Mouse (Mus musculus) midbrain, embryonic 11.5 days (tissue): ENCODE data around the gene Sgf29. TPM values are rescaled to one million over a fixed set of nuclear protein-coding genes. Genes with fewer than 3 reads are reported as not detected.

Experiments
- ATAC-seq: fragments of 200-750 bp; cut with Nextera tagmentation; 2 replicates; pipeline ENCODE4 v1.8.0; 2017; ENCODE audit warnings: moderate TSS enrichment, moderate library complexity; ENCODE audit not compliant: low FRiP score
- DNase-seq: peaks from one replicate; pipeline ENCODE4 v3.0.0; 2015; ENCODE audit warnings: low spot score; ENCODE audit errors: missing footprints
- H3K27ac ChIP-seq: fragments of 300-500 bp; sonication (generic); 2 replicates; pipeline ENCODE4 v1.5.1; 2014; ENCODE audit warnings: low read depth, low read length
- H3K27me3 ChIP-seq: fragments of 300-500 bp; sonication (generic); 2 replicates; pipeline ENCODE4 v1.6.1; 2014; ENCODE audit warnings: mild to moderate bottlenecking, low read length, moderate library complexity, mixed read lengths; ENCODE audit not compliant: control insufficient read depth, insufficient read depth
- H3K36me3 ChIP-seq: fragments of 300-500 bp; sonication (generic); 2 replicates; pipeline ENCODE4 v1.6.1; 2014; ENCODE audit warnings: mild to moderate bottlenecking, low read length, moderate library complexity, mixed read lengths; ENCODE audit not compliant: control insufficient read depth, insufficient read depth
- H3K4me1 ChIP-seq: fragments of 300-500 bp; sonication (generic); 2 replicates; pipeline ENCODE4 v1.6.1; 2014; ENCODE audit warnings: low read length; ENCODE audit not compliant: control insufficient read depth, insufficient read depth
- H3K4me2 ChIP-seq: fragments of 300-500 bp; sonication (generic); 2 replicates; pipeline ENCODE4 v1.6.1; 2014; ENCODE audit warnings: mild to moderate bottlenecking, moderate library complexity
- H3K4me3 ChIP-seq: fragments of 300-500 bp; sonication (generic); 2 replicates; pipeline ENCODE4 v1.5.1; 2014; ENCODE audit warnings: low read depth, low read length
- H3K9ac ChIP-seq: fragments of 300-500 bp; sonication (generic); 2 replicates; pipeline ENCODE4 v1.6.1; 2014; ENCODE audit warnings: low read length
- H3K9me3 ChIP-seq: fragments of 300-500 bp; sonication (generic); 2 replicates; pipeline ENCODE4 v1.6.1; 2016; ENCODE audit warnings: low read length; ENCODE audit not compliant: control insufficient read depth
- WGBS: fragments of 180-500 bp; shearing (Covaris S2); extraction: QIAGEN DNeasy Blood & Tissue Kit; methylation state at CpG from one replicate; pipeline ENCODE4 v1.1.7; 2014; 5-methylcytosine and 5-hydroxymethylcytosine counted together
- polyA plus RNA-seq: library from polyadenylated mRNA; unstranded; fragments of >200 nt; fragmentation: Nextera tagmentation; extraction: Ambion mirVana; gene quantifications from 2 replicates; pipeline ENCODE4 v1.2.1, GENCODE M21; 2014

The Sgf29 gene
- polyA plus RNA-seq, 1 experiment from 2014 or later = 49.4 TPM

GRCm38 (mm10) chr7:126689021-126689420, 39.9 kb downstream of the Sgf29 start:
- Histone ChIP-seq H3K27me3 (no peaks in the 10 kb centered on the region), H3K4me2 (no peak overlapping the region), H3K36me3 (peaks cover 7% of the 10 kb centered on the region; the same call in 1 of the 2 replicates), H3K4me3 (no peak overlapping the region), H3K4me1 (no peaks in the 10 kb centered on the region), H3K9me3 (no peaks in the 10 kb centered on the region), H3K9ac (no peak overlapping the region), H3K27ac (no peak overlapping the region)
- ATAC-seq = no peak
- no peak for DNase-seq
- WGBS = 93% methylated on average over 3 of the region's 3 CpGs

GRCm38 (mm10) chr7:126690737-126691136, 41.6 kb downstream of the Sgf29 start:
- H3K9me3 ChIP-seq = no peaks in the 10 kb centered on the region
- peaks cover 7% of the 10 kb centered on the region; the same call in 1 of the 2 replicates for H3K36me3 ChIP-seq
- DNase-seq = no peak
- no peaks in the 10 kb centered on the region for H3K27me3 ChIP-seq
- no peak for ATAC-seq
- H3K4me2 ChIP-seq = no peak overlapping the region
- no peak overlapping the region for H3K4me3 ChIP-seq
- H3K9ac ChIP-seq = no peak overlapping the region
- WGBS = 97% methylated on average over 3 of the region's 3 CpGs
- no peak overlapping the region for H3K27ac ChIP-seq
- H3K4me1 ChIP-seq = peaks cover 3% of the 10 kb centered on the region

DNA sequence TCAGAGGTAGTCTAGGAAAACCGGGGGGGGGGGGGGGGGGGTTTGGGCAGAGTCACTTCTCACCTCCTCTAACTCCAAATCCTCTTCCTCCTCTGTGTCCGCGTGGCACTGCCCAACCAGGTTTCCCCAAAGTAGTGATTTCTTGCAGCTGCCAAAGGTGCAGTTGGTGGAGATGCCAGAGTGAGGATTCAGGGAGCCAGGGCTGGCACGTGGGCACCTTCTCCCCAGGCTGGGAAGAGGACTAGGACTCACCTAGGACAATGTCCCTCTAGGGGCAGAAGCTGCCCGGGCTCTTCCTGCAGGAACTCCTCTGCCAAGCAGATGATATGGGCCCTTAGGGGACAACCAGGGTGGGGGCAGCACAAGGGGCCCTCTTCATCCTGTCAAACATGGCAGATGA, 42.6 kb downstream of the Sgf29 start:
- H3K27me3 ChIP-seq = no peaks in the 10 kb centered on the region
- H3K9me3 ChIP-seq = no peaks in the 10 kb centered on the region
- H3K4me1 ChIP-seq = peaks cover 7% of the 10 kb centered on the region
- H3K9ac ChIP-seq = no peak overlapping the region
- H3K36me3 ChIP-seq = peaks cover 7% of the 10 kb centered on the region; the same call in 1 of the 2 replicates
- no peak overlapping the region for H3K27ac ChIP-seq
- WGBS = 77% methylated on average over 5 of the region's 5 CpGs
- ATAC-seq (no peak), DNase-seq (no peak)
- H3K4me2 ChIP-seq = no peak overlapping the region
- H3K4me3 ChIP-seq = no peak overlapping the region

DNA sequence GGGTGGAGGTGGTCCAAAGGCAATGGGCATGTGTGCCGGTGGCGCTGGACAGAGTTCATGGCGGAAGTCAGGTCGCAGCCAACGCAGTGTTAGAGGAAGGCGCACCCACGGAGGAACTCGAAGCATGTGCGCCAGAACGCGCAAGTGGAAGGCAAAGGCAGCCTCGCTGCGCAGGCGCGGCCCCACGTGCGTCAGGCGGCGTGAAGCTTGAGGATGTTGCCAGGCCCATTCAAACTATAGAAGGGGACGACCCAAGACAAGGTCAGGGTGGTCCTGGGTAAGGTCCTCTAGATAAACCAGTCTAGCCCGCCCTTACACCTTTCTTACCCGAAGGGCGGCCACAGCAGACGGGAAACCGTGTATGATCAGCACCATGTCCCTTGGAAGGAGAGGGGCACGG, 43.3 kb downstream of the Sgf29 start:
- H3K27me3 ChIP-seq = no peaks in the 10 kb centered on the region
- WGBS = 96% methylated on average over 26 of the region's 26 CpGs
- ATAC-seq (no peak), DNase-seq (no peak)
- no peak overlapping the region for H3K27ac ChIP-seq
- H3K4me1 ChIP-seq = peaks cover 12% of the 10 kb centered on the region
- no peaks in the 10 kb centered on the region for H3K9me3 ChIP-seq
- no peak overlapping the region for H3K9ac ChIP-seq
- H3K4me3 ChIP-seq = no peak overlapping the region
- peaks cover 7% of the 10 kb centered on the region; the same call in 1 of the 2 replicates for H3K36me3 ChIP-seq
- H3K4me2 ChIP-seq = no peak overlapping the region

DNA sequence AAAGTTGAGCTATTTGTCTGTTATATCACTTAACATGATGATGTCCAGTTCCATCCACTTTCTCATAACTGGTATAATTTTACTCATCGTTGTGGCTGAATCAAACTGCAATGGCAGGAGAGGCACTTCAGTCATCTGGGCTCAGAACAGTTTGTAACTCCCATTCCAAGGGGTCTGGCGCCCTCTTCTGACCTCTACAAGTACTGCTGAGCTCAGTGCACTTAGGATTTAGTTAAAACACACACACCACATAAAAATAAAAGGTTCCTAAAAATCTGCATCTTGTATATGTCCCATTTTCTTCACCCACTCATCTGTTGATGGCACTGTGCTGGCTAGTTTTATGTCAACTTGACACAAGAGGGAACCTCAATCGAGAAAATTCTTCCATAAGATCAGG, 44.1 kb downstream of the Sgf29 start:
- Histone ChIP-seq H3K27ac (no peak overlapping the region), H3K27me3 (no peaks in the 10 kb centered on the region), H3K4me2 (no peak overlapping the region), H3K9me3 (no peaks in the 10 kb centered on the region), H3K4me3 (no peak overlapping the region), H3K36me3 (peaks cover 7% of the 10 kb centered on the region; the same call in 1 of the 2 replicates), H3K4me1 (peaks cover 12% of the 10 kb centered on the region), H3K9ac (no peak overlapping the region)
- no peak for ATAC-seq
- WGBS = 39% methylated on average over 3 of the region's 3 CpGs
- DNase-seq = peak; percentile 95

GRCm38 (mm10) chr7:126693781-126694180, 44.7 kb downstream of the Sgf29 start:
- ATAC-seq (no peak), DNase-seq (no peak)
- peaks cover 7% of the 10 kb centered on the region; the same call in 1 of the 2 replicates for H3K36me3 ChIP-seq
- no peak overlapping the region for H3K4me3 ChIP-seq
- H3K9me3 ChIP-seq = no peaks in the 10 kb centered on the region
- no peak overlapping the region for H3K4me2 ChIP-seq
- H3K9ac ChIP-seq = no peak overlapping the region
- WGBS = 91% methylated on average over 7 of the region's 7 CpGs
- no peaks in the 10 kb centered on the region for H3K27me3 ChIP-seq
- H3K27ac ChIP-seq = no peak overlapping the region
- H3K4me1 ChIP-seq = peaks cover 12% of the 10 kb centered on the region

DNA sequence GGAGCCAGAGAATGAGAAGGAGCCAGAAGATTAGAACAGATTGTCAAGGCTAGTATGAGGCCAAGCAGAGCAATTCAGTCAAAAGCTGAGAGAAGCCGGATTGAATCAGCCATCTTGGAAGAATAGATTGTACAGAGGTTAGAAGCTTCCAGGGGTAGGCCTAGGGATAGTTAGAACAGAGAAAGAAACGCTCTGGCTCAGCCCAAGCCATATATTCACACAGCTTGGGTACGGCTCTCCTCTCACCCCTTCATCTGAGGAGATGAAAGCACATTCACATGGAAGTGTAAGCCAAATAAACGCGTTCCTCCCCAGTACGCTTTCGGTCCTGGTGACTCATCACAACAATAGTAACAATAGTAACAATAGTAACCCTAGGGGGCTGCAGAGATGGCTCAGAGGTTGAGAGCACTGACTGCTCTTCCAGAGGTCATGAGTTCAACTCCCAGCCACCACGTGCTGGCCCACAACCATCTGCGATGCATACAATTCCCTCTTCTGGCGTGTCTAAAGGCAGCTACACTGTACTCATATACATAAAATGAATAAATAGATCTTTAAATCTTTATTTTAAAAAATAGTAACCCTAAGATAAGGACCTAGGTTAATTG, 45.4 kb downstream of the Sgf29 start:
- Histone ChIP-seq H3K9ac (peak overlapping the region; percentile 67; the same call in 1 of the 2 replicates), H3K36me3 (peaks cover 7% of the 10 kb centered on the region; the same call in 1 of the 2 replicates), H3K9me3 (no peaks in the 10 kb centered on the region), H3K4me2 (peak overlapping the region; percentile 55), H3K27me3 (no peaks in the 10 kb centered on the region), H3K4me3 (peak overlapping the region; percentile 81), H3K4me1 (peaks cover 12% of the 10 kb centered on the region), H3K27ac (no peak overlapping the region)
- ATAC-seq (no peak), DNase-seq (no peak)
- WGBS = 30% methylated on average over 10 of the region's 10 CpGs

DNA sequence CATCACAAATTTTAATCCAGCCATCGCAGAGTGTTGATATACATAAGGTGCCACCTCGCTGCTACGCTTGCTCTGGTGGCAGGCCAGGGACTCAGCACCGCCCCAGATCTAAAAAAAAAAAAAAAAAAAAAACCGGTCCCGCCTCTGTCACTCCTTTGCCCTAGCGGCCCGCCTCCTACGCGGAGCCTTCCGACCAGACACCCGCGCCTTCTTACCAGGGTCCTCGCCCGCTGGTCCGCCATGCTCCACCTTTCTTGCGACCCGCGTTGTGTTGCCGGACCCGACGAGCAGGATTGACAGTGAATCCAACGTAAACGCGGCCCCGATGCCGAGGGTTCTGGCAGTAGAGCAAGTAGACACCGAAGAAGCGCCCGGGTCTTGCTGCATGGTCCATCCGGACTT, 46.1 kb downstream of the Sgf29 start, which contains the start of gene Bola2:
TSS of gene Bola2 (plus strand) at position 192 of the 402 bp plus-strand sequence.
- Histone ChIP-seq H3K4me3 (peak within 1 kb of the TSS; percentile 81), H3K9me3 (no peaks in the 10 kb centered on the region), H3K4me1 (peaks cover 12% of the 10 kb centered on the region), H3K9ac (peak within 1 kb of the TSS; percentile 67), H3K27me3 (no peaks in the 10 kb centered on the region), H3K4me2 (peak within 1 kb of the TSS; percentile 71), H3K27ac (peak within 1 kb of the TSS; percentile 73), H3K36me3 (peaks cover 7% of the 10 kb centered on the region; the same call in 1 of the 2 replicates)
- ATAC-seq (peak; percentile 64), DNase-seq (no peak)
- WGBS = under 1% methylated on average over 31 of the region's 31 CpGs

DNA sequence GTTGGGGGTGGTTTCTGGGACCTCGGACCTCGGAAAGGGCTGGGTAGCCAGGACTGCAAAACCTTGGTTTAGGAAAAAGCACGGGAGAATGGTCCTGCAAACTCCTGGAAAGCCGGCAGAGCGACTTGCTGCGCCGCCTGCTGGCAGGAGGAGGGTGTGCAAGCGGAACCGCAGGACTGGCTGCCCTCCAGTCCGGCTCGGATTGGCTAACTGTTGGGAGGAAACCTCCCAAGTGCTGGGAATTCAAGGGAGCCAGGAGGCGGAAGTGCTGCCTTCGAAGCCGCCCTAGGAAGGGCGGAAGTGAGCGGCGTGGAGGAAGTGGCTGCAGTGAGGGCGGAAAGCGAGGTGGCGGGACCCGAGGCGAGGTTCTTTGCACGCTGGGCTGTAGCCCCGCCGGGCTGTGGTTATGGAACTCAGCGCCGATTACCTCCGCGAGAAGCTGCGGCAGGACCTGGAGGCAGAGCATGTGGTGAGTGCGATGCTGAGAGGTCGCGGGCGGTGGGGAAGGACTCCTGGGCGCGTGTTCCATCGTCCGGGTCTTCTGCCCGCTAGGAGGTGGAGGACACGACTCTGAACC, 46.6 kb downstream of the Sgf29 start, which contains the start of gene Slx1b:
TSS of gene Slx1b (minus strand) at position 154 of the 577 bp plus-strand sequence.
- Histone ChIP-seq H3K27me3 (no peaks in the 10 kb centered on the region), H3K9me3 (no peaks in the 10 kb centered on the region), H3K9ac (peak within 1 kb of the TSS; percentile 67), H3K4me3 (peak within 1 kb of the TSS; percentile 81), H3K4me2 (peak within 1 kb of the TSS; percentile 71), H3K4me1 (peaks cover 12% of the 10 kb centered on the region), H3K27ac (peak within 1 kb of the TSS; percentile 73), H3K36me3 (peaks cover 4% of the 10 kb centered on the region; the same call in 1 of the 2 replicates)
- DNase-seq (peak; percentile 99), ATAC-seq (peak; percentile 94)
- WGBS = under 1% methylated on average over 40 of the region's 40 CpGs
